Mouse (Mus musculus): ENCODE measurements around the gene Slc30a6. TPM values are rescaled to one million over a fixed set of nuclear protein-coding genes. Genes with fewer than 3 reads are reported as not detected.
A peak's percentile ranks its signal among the peaks of the same experiment; 100 is the strongest.

Gene Slc30a6
- 45.1 and 48.2 TPM in 2 replicates for polyA plus RNA-seq (2015; fragmentation: Nextera tagmentation; extraction: Ambion mirVana)

GRCm38 (mm10) chr17:74395383-74396065, at the start of gene Slc30a6:
Slc30a6 (plus strand) TSS chr17:74395608.
- WGBS = under 1% methylated on average over 41 of the region's 41 CpGs
- no peaks in the 10 kb centered on the region for H3K36me3 ChIP-seq
- peak within 1 kb of the TSS; percentile 94 for H3K4me3 ChIP-seq (replicated peaks)
- no peaks in the 10 kb centered on the region for H3K9me3 ChIP-seq (replicated peaks)
- peak within 1 kb of the TSS; percentile 97 for H3K9ac ChIP-seq
- H3K27me3 ChIP-seq = no peaks in the 10 kb centered on the region
- H3K4me1 ChIP-seq = peaks cover 13% of the 10 kb centered on the region; the same call in 1 of the 2 replicates
- H3K27ac ChIP-seq = peak within 1 kb of the TSS; percentile 91
- peak within 1 kb of the TSS; percentile 68 for H3K4me2 ChIP-seq
- peak; percentile 99 for ATAC-seq (replicated peaks; ENCODE audit: low FRiP score)

GRCm38 (mm10) chr17:74363592-74363991, 31.8 kb upstream of the Slc30a6 start:
- no peak overlapping the region for H3K9ac ChIP-seq
- H3K36me3 ChIP-seq = peaks cover 58% of the 10 kb centered on the region
- H3K4me3 ChIP-seq (replicated peaks) = no peak overlapping the region
- no peak overlapping the region for H3K4me2 ChIP-seq
- H3K4me1 ChIP-seq = no peaks in the 10 kb centered on the region
- H3K9me3 ChIP-seq (replicated peaks) = no peaks in the 10 kb centered on the region
- no peak for ATAC-seq (replicated peaks; ENCODE audit: low FRiP score)
- no peak overlapping the region for H3K27ac ChIP-seq
- H3K27me3 ChIP-seq = no peaks in the 10 kb centered on the region
- WGBS = 97% methylated on average over 1 of the region's 1 CpGs

DNA sequence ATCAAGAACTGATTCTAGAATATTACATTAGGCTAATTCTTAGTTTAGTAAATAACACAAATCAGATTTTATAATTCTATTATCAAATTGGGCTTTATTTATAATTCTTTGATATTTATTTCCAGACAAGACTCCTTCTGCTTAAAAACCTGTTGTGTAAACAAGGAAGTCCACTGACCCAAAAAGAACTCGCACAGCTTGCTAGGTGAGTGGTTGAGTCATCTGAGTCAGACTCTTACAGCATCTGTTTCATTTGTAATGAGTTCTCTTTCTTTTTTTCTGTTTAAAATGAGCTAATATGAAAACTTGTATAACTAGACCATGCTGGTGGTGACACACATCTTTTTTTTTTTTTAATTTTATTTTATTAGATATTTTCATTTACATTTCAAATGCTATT, 18.5 kb upstream of the Slc30a6 start:
- H3K36me3 ChIP-seq = peaks cover 78% of the 10 kb centered on the region
- WGBS = 88% methylated on average over 1 of the region's 1 CpGs
- H3K4me2 ChIP-seq = no peak overlapping the region
- no peak overlapping the region for H3K9ac ChIP-seq
- H3K27ac ChIP-seq = no peak overlapping the region
- no peaks in the 10 kb centered on the region for H3K9me3 ChIP-seq (replicated peaks)
- no peaks in the 10 kb centered on the region for H3K4me1 ChIP-seq
- ATAC-seq (replicated peaks; ENCODE audit: low FRiP score) = no peak
- no peaks in the 10 kb centered on the region for H3K27me3 ChIP-seq
- H3K4me3 ChIP-seq (replicated peaks) = no peak overlapping the region

GRCm38 (mm10) chr17:74386657-74387056, 8.8 kb upstream of the Slc30a6 start:
- no peaks in the 10 kb centered on the region for H3K4me1 ChIP-seq
- H3K27ac ChIP-seq = no peak overlapping the region
- peaks cover 70% of the 10 kb centered on the region for H3K36me3 ChIP-seq
- H3K4me2 ChIP-seq = no peak overlapping the region
- no peak overlapping the region for H3K4me3 ChIP-seq (replicated peaks)
- ATAC-seq (replicated peaks; ENCODE audit: low FRiP score) = no peak
- H3K9me3 ChIP-seq (replicated peaks) = no peaks in the 10 kb centered on the region
- H3K27me3 ChIP-seq = no peaks in the 10 kb centered on the region
- H3K9ac ChIP-seq = no peak overlapping the region

- Histone ChIP-seq H3K27me3 (no peaks in the 10 kb centered on the region), H3K4me3 (replicated peaks) (no peak overlapping the region), H3K4me1 (0 out of 2 replicates have a peak, but pooled peaks cover 1% of the 10 kb centered on the region), H3K4me2 (no peak overlapping the region), H3K9me3 (replicated peaks) (no peaks in the 10 kb centered on the region), H3K36me3 (peaks cover 39% of the 10 kb centered on the region), H3K27ac (no peak overlapping the region), H3K9ac (no peak overlapping the region)
- WGBS = 76% methylated on average over 3 of the region's 3 CpGs
- ATAC-seq (replicated peaks; ENCODE audit: low FRiP score) = no peak
These were observed 5.6 kb upstream of the Slc30a6 start for GRCm38 (mm10) chr17:74389847-74390246.

DNA sequence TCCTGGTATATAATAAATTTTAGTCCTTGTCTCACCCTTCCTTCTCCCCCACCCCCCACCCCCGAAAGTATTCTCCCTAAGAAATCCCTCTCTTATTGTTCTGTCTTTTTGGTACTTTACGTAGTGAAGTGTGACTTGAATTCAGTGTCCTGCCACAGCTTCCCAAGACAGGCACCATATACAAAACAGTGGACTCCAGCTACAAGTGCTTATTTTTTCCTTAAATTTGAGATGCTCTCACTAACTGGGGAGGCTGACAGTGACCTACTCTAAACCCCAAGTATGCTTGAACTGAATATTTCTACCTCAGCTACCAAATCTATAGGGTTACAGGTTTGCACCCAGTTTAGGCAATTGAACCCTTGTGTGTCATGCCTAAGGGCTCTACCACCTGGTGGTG, 1.0 kb upstream of the Slc30a6 start:
- peak overlapping the region; percentile 68; the same call in 1 of the 2 replicates for H3K4me2 ChIP-seq
- no peak overlapping the region for H3K27ac ChIP-seq
- 79% methylated on average over 2 of the region's 2 CpGs for WGBS
- peaks cover 13% of the 10 kb centered on the region; the same call in 1 of the 2 replicates for H3K4me1 ChIP-seq
- H3K27me3 ChIP-seq = no peaks in the 10 kb centered on the region
- no peak for ATAC-seq (replicated peaks; ENCODE audit: low FRiP score)
- no peak overlapping the region for H3K9ac ChIP-seq
- no peaks in the 10 kb centered on the region for H3K36me3 ChIP-seq
- no peaks in the 10 kb centered on the region for H3K9me3 ChIP-seq (replicated peaks)
- peak overlapping the region; percentile 94 for H3K4me3 ChIP-seq (replicated peaks)

DNA sequence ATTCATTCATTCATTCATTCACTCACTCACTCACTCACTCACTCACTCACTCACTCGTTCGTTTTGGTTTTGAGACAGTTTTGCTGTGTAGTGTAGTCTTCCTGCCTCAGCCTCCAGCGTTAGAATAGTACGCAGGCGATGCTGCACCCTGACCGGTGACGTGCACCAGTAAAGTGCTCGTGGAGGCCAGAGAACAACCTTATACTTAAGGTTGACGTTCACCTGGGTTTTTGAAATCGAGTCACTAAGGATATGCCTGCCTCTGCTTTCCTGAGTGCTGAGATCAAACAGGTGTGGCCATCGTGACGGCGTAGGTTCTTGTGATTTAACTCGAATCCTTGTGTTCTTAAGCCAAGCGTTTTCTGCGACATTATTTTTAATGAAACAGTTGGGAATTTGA, 553 bp upstream of the Slc30a6 start:
- Histone ChIP-seq H3K27ac (peak overlapping the region; percentile 69), H3K9ac (peak overlapping the region; percentile 97)
- 27% methylated on average over 16 of the region's 16 CpGs for WGBS

GRCm38 (mm10) chr17:74396766-74397165, 1.4 kb downstream of the Slc30a6 start:
- peak overlapping the region; percentile 68 for H3K4me2 ChIP-seq

More for the DNA sequence above, 553 bp upstream of the Slc30a6 start:
- Histone ChIP-seq H3K9me3 (replicated peaks) (no peaks in the 10 kb centered on the region), H3K4me1 (peaks cover 13% of the 10 kb centered on the region; the same call in 1 of the 2 replicates), H3K4me2 (peak overlapping the region; percentile 68), H3K36me3 (no peaks in the 10 kb centered on the region), H3K27me3 (no peaks in the 10 kb centered on the region), H3K4me3 (replicated peaks) (peak overlapping the region; percentile 94)
- ATAC-seq (replicated peaks; ENCODE audit: low FRiP score) = 0 out of 2 replicates have a peak, but pooled peaks have one; percentile 12

GRCm38 (mm10) chr17:74397173-74397572, 1.8 kb downstream of the Slc30a6 start:
- 90% methylated on average over 2 of the region's 2 CpGs for WGBS
- H3K4me3 ChIP-seq (replicated peaks) = no peak overlapping the region

More at GRCm38 (mm10) chr17:74396766-74397165, 1.4 kb downstream of the Slc30a6 start:
- peak overlapping the region; percentile 94 for H3K4me3 ChIP-seq (replicated peaks)
- H3K36me3 ChIP-seq = peaks cover under 1% of the 10 kb centered on the region; the same call in 1 of the 2 replicates
- H3K9ac ChIP-seq = 0 out of 2 replicates have a peak overlapping the region, but pooled peaks have one; percentile 97
- H3K27ac ChIP-seq = no peak overlapping the region
- no peak for ATAC-seq (replicated peaks; ENCODE audit: low FRiP score)
- H3K27me3 ChIP-seq = no peaks in the 10 kb centered on the region
- no peaks in the 10 kb centered on the region for H3K9me3 ChIP-seq (replicated peaks)
- peaks cover 13% of the 10 kb centered on the region; the same call in 1 of the 2 replicates for H3K4me1 ChIP-seq
- whole genome bisulfite sequencing = 77% methylated on average over 4 of the region's 4 CpGs

GRCm38 (mm10) chr17:74402486-74403222, 7.2 kb downstream of the Slc30a6 start:
- no peaks in the 10 kb centered on the region for H3K27me3 ChIP-seq
- peak; percentile 36; the same call in 1 of the 2 replicates for ATAC-seq (replicated peaks; ENCODE audit: low FRiP score)
- 91% methylated on average over 12 of the region's 12 CpGs for WGBS
- no peak overlapping the region for H3K4me3 ChIP-seq (replicated peaks)
- no peak overlapping the region for H3K9ac ChIP-seq
- H3K4me1 ChIP-seq = no peaks in the 10 kb centered on the region
- no peak overlapping the region for H3K4me2 ChIP-seq
- no peaks in the 10 kb centered on the region for H3K9me3 ChIP-seq (replicated peaks)
- peak overlapping the region; percentile 30; the same call in 1 of the 2 replicates for H3K27ac ChIP-seq
- H3K36me3 ChIP-seq = peaks cover 55% of the 10 kb centered on the region

More at GRCm38 (mm10) chr17:74397173-74397572, 1.8 kb downstream of the Slc30a6 start:
- Histone ChIP-seq H3K9me3 (replicated peaks) (no peaks in the 10 kb centered on the region), H3K4me1 (peaks cover 13% of the 10 kb centered on the region; the same call in 1 of the 2 replicates), H3K27ac (no peak overlapping the region), H3K9ac (no peak overlapping the region), H3K4me2 (no peak overlapping the region), H3K27me3 (no peaks in the 10 kb centered on the region), H3K36me3 (peaks cover 4% of the 10 kb centered on the region; the same call in 1 of the 2 replicates)
- ATAC-seq (replicated peaks; ENCODE audit: low FRiP score) = no peak

DNA sequence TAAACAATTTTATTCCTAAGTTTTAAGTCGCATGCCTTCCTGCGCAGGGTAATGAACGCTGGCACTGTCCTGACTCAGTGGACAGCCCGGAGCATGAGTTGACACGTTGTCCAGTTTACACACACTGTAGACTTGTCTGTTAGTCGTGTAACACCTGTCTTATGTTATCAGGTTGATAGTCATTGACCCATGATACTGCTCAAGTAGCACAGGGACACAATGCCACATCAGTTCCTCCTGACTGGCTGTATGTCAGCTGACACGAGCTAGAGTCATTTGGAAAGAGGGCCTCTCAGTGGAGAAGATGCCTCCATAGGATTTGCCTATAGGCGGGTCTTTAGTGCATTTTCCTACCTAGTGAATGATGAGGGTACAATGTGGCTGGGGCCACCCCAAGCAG, 11.1 kb downstream of the Slc30a6 start:
- H3K9ac ChIP-seq = no peak overlapping the region
- no peak overlapping the region for H3K4me3 ChIP-seq (replicated peaks)
- H3K27me3 ChIP-seq = no peaks in the 10 kb centered on the region
- H3K9me3 ChIP-seq (replicated peaks) = no peaks in the 10 kb centered on the region
- H3K27ac ChIP-seq = no peak overlapping the region
- H3K4me1 ChIP-seq = no peaks in the 10 kb centered on the region
- H3K4me2 ChIP-seq = no peak overlapping the region
- no peak for ATAC-seq (replicated peaks; ENCODE audit: low FRiP score)
- 85% methylated on average over 8 of the region's 8 CpGs for WGBS
- H3K36me3 ChIP-seq = peaks cover 82% of the 10 kb centered on the region

DNA sequence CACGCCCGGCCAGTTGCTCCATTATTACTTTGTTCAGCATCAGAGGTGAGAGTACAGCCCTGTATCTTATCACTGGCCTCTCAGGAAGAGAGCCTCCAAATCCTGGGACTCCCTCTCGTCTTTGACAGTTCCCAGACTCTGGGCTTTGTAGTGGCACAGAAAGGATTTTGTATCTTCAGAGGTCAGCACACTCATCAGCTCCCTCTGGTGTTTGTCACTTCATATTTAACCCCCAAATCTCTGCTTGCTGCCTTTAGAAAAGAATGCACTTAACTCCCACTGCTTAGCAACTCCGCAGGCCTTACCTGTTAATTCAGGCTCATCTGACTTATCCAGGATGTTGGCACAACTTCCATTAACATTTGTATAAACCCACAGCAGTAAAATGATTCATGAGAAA, 14.3 kb downstream of the Slc30a6 start:
- no peak for ATAC-seq (replicated peaks; ENCODE audit: low FRiP score)
- H3K4me1 ChIP-seq = no peaks in the 10 kb centered on the region

More for the DNA sequence above, 14.3 kb downstream of the Slc30a6 start:
- H3K36me3 ChIP-seq = peaks cover 85% of the 10 kb centered on the region
- no peak overlapping the region for H3K9ac ChIP-seq
- H3K4me3 ChIP-seq (replicated peaks) = no peak overlapping the region
- H3K27me3 ChIP-seq = no peaks in the 10 kb centered on the region
- no peak overlapping the region for H3K4me2 ChIP-seq
- H3K9me3 ChIP-seq (replicated peaks) = no peaks in the 10 kb centered on the region
- WGBS = 79% methylated on average over 4 of the region's 4 CpGs
- H3K27ac ChIP-seq = no peak overlapping the region

All from kidney, embryonic 15.5 days (tissue).